Mouse (Mus musculus): ENCODE results near the gene Tsks. TPM values are rescaled to one million over a fixed set of nuclear protein-coding genes. Genes with fewer than 3 reads are reported as not detected.

The Tsks gene
- polyA plus RNA-seq, 1 experiment from 2014 or later: not detected

GRCm38 (mm10) chr7:44957183-44957835 lies 14.3 kb downstream of the Tsks start:
- Histone ChIP-seq H3K27ac (no peak overlapping the region), H3K36me3 (ENCODE audit: inconsistent target) (no peaks in the 10 kb centered on the region), H3K4me3 (ENCODE audit: inconsistent target) (no peak overlapping the region), H3K79me2 (ENCODE audit: inconsistent target) (no peaks in the 10 kb centered on the region)
- 94% methylated on average over 20 of the region's 20 CpGs for WGBS (ENCODE audit: missing documents)

GRCm38 (mm10) chr7:44958208-44958607 lies 15.2 kb downstream of the Tsks start:
- WGBS (ENCODE audit: missing documents): 30% methylated on average over 7 of the region's 7 CpGs
- Histone ChIP-seq H3K27ac (no peak overlapping the region), H3K4me3 (ENCODE audit: inconsistent target) (no peak overlapping the region), H3K79me2 (ENCODE audit: inconsistent target) (no peaks in the 10 kb centered on the region), H3K36me3 (ENCODE audit: inconsistent target) (no peaks in the 10 kb centered on the region)

- Histone ChIP-seq H3K79me2 (ENCODE audit: inconsistent target) (no peaks in the 10 kb centered on the region), H3K36me3 (ENCODE audit: inconsistent target) (no peaks in the 10 kb centered on the region), H3K4me3 (ENCODE audit: inconsistent target) (no peak overlapping the region), H3K27ac (no peak overlapping the region)
- WGBS (ENCODE audit: missing documents): 89% methylated on average over 8 of the region's 8 CpGs
These were observed 16.3 kb downstream of the Tsks start for GRCm38 (mm10) chr7:44959281-44959680.

GRCm38 (mm10) chr7:44959874-44960511 lies 17.0 kb downstream of the Tsks start:
- no peak overlapping the region for H3K27ac ChIP-seq
- no peaks in the 10 kb centered on the region for H3K36me3 ChIP-seq (ENCODE audit: inconsistent target)
- no peak overlapping the region for H3K4me3 ChIP-seq (ENCODE audit: inconsistent target)
- no peaks in the 10 kb centered on the region for H3K79me2 ChIP-seq (ENCODE audit: inconsistent target)
- 56% methylated on average over 10 of the region's 10 CpGs for WGBS (ENCODE audit: missing documents)

GRCm38 (mm10) chr7:44960512-44960910 lies 17.5 kb downstream of the Tsks start:
- Histone ChIP-seq H3K4me3 (ENCODE audit: inconsistent target) (no peak overlapping the region), H3K36me3 (ENCODE audit: inconsistent target) (no peaks in the 10 kb centered on the region), H3K27ac (no peak overlapping the region), H3K79me2 (ENCODE audit: inconsistent target) (no peaks in the 10 kb centered on the region)
- WGBS (ENCODE audit: missing documents): 92% methylated on average over 13 of the region's 13 CpGs

GRCm38 (mm10) chr7:44962337-44962736 lies 19.3 kb downstream of the Tsks start:
- 84% methylated on average over 8 of the region's 8 CpGs for WGBS (ENCODE audit: missing documents)
- Histone ChIP-seq H3K79me2 (ENCODE audit: inconsistent target) (no peaks in the 10 kb centered on the region), H3K4me3 (ENCODE audit: inconsistent target) (no peak overlapping the region), H3K27ac (no peak overlapping the region), H3K36me3 (ENCODE audit: inconsistent target) (no peaks in the 10 kb centered on the region)

GRCm38 (mm10) chr7:44962831-44963230 lies 19.8 kb downstream of the Tsks start:
- Histone ChIP-seq H3K27ac (no peak overlapping the region), H3K4me3 (ENCODE audit: inconsistent target) (no peak overlapping the region), H3K79me2 (ENCODE audit: inconsistent target) (no peaks in the 10 kb centered on the region), H3K36me3 (ENCODE audit: inconsistent target) (no peaks in the 10 kb centered on the region)
- 72% methylated on average over 5 of the region's 5 CpGs for WGBS (ENCODE audit: missing documents)

- H3K36me3 ChIP-seq (ENCODE audit: inconsistent target): no peaks in the 10 kb centered on the region
- no peak overlapping the region for H3K4me3 ChIP-seq (ENCODE audit: inconsistent target)
- H3K27ac ChIP-seq: no peak overlapping the region
- 84% methylated on average over 9 of the region's 13 CpGs for WGBS (ENCODE audit: missing documents)
- no peaks in the 10 kb centered on the region for H3K79me2 ChIP-seq (ENCODE audit: inconsistent target)
These were observed 22.0 kb downstream of the Tsks start for GRCm38 (mm10) chr7:44964990-44965389.

GRCm38 (mm10) chr7:44965975-44966374 lies 23.0 kb downstream of the Tsks start:
- Histone ChIP-seq H3K79me2 (ENCODE audit: inconsistent target) (no peaks in the 10 kb centered on the region), H3K4me3 (ENCODE audit: inconsistent target) (no peak overlapping the region), H3K27ac (no peak overlapping the region), H3K36me3 (ENCODE audit: inconsistent target) (no peaks in the 10 kb centered on the region)
- 61% methylated on average over 7 of the region's 7 CpGs for WGBS (ENCODE audit: missing documents)

- Histone ChIP-seq H3K36me3 (ENCODE audit: inconsistent target) (no peaks in the 10 kb centered on the region), H3K4me3 (ENCODE audit: inconsistent target) (no peak overlapping the region)
- WGBS (ENCODE audit: missing documents): 88% methylated on average over 13 of the region's 15 CpGs
These were observed 23.6 kb downstream of the Tsks start for GRCm38 (mm10) chr7:44966638-44967037.

GRCm38 (mm10) chr7:44970231-44970691 lies 27.3 kb downstream of the Tsks start:
- whole genome bisulfite sequencing (ENCODE audit: missing documents): under 1% methylated on average over 34 of the region's 36 CpGs
- H3K4me3 ChIP-seq (ENCODE audit: inconsistent target): peak overlapping the region; percentile 10; the same call in 1 of the 2 replicates
- H3K36me3 ChIP-seq (ENCODE audit: inconsistent target): no peaks in the 10 kb centered on the region
- H3K79me2 ChIP-seq (ENCODE audit: inconsistent target): no peaks in the 10 kb centered on the region
- H3K27ac ChIP-seq: no peak overlapping the region

More at GRCm38 (mm10) chr7:44966638-44967037, 23.6 kb downstream of the Tsks start:
- no peak overlapping the region for H3K27ac ChIP-seq
- H3K79me2 ChIP-seq (ENCODE audit: inconsistent target): no peaks in the 10 kb centered on the region

- 87% methylated on average over 7 of the region's 7 CpGs for WGBS (ENCODE audit: missing documents)
- H3K36me3 ChIP-seq (ENCODE audit: inconsistent target): no peaks in the 10 kb centered on the region
- no peak overlapping the region for H3K27ac ChIP-seq
- H3K79me2 ChIP-seq (ENCODE audit: inconsistent target): no peaks in the 10 kb centered on the region
- no peak overlapping the region for H3K4me3 ChIP-seq (ENCODE audit: inconsistent target)
These were observed 28.1 kb downstream of the Tsks start for GRCm38 (mm10) chr7:44971142-44971541.

GRCm38 (mm10) chr7:44973415-44974130 lies 30.6 kb downstream of the Tsks start:
- 70% methylated on average over 13 of the region's 14 CpGs for WGBS (ENCODE audit: missing documents)
- Histone ChIP-seq H3K79me2 (ENCODE audit: inconsistent target) (no peaks in the 10 kb centered on the region), H3K4me3 (ENCODE audit: inconsistent target) (no peak overlapping the region), H3K27ac (no peak overlapping the region), H3K36me3 (ENCODE audit: inconsistent target) (peaks cover 21% of the 10 kb centered on the region)

GRCm38 (mm10) chr7:44974383-44975116 lies 31.5 kb downstream of the Tsks start, which contains the start of gene Cpt1c:
TSS of gene Cpt1c (minus strand) at chr7:44974851.
- WGBS (ENCODE audit: missing documents): 14% methylated on average over 22 of the region's 22 CpGs
- Histone ChIP-seq H3K4me3 (ENCODE audit: inconsistent target) (no peak within 1 kb of the TSS), H3K79me2 (ENCODE audit: inconsistent target) (no peaks in the 10 kb centered on the region), H3K27ac (no peak within 1 kb of the TSS), H3K36me3 (ENCODE audit: inconsistent target) (peaks cover 29% of the 10 kb centered on the region)

All from macrophage (primary cell).